Mouse (Mus musculus): ENCODE data around the gene Gm14305.
"Not testable (repeated sequence)": the region's sequence is repeated elsewhere in the genome, so short reads cannot be mapped to it uniquely, and the experiment has no call there.

Gene Gm14305

DNA sequence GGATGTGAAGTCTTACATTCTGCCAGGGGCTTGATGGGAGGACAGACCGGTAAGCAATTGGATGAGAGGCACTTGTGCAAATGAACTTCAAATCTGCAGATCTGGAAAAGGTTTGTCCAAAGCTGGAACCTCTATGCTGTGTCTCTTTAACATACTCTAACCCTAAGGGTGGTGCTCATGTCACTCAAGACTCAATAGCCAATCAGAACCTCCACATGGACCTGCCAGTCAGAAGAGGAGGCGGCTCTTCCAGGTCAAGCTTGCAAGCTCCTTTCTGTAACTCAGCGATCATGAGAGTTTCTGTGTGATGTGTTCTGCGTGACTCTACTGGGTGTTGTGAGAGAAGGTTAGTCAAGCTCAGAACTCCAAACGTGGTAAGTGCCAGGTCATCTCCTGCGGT lies at the start of gene Gm14305:
Gm14305 (plus strand) TSS at position 278 of the 400 bp plus-strand sequence.
- DNase-seq = not testable (repeated sequence)

DNA sequence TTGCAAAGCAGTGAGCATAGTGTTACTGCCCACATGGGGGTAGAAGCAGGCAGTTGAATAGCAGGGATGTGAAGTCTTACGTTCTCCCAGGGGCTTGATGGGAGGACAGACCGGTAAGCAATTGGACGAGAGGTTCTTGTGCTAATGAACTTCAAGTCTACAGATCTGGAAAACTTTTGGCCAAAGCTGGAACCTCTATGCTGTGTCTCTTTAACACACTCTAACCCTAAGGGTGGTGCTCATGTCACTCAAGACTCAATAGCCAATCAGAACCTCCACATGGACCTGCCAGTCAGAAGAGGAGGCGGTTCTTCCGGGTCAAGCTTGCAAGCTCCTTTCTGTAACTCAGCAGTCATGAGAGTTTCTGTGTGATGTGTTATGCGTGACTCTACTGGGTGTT lies 37.9 kb upstream of the Gm14305 start, which contains the start of gene Zfp973:
Zfp973 (plus strand) TSS at position 301 of the 400 bp plus-strand sequence.
- DNase-seq = not testable (repeated sequence)

All from embryo, embryonic 11 days (tissue).